Mouse (Mus musculus) embryo, embryonic 11 days (tissue): ENCODE measurements around the gene Fmnl3.
A peak's percentile ranks its signal among the peaks of the same experiment; 100 is the strongest.

Experiments
- DNase-seq: peaks from one replicate; pipeline ENCODE4 v3.0.0-alpha.2; 2015

Gene Fmnl3

GRCm38 (mm10) chr15:99316314-99317266 is 53.7 kb downstream of the Fmnl3 start:
- peak; percentile 80 for DNase-seq

GRCm38 (mm10) chr15:99314891-99315290 is 55.4 kb downstream of the Fmnl3 start:
- DNase-seq, result no peak

- no peak for DNase-seq
Observed at GRCm38 (mm10) chr15:99310617-99311016, 59.7 kb downstream of the Fmnl3 start.

GRCm38 (mm10) chr15:99309549-99309948 is 60.7 kb downstream of the Fmnl3 start:
- DNase-seq, result no peak

- no peak for DNase-seq
Observed at GRCm38 (mm10) chr15:99307476-99307875, 62.8 kb downstream of the Fmnl3 start.

- DNase-seq, result no peak
Observed at GRCm38 (mm10) chr15:99296213-99296612, 74.1 kb downstream of the Fmnl3 start.

- DNase-seq, result peak; percentile 61
Observed at GRCm38 (mm10) chr15:99295484-99295981, 74.7 kb downstream of the Fmnl3 start, which contains the start of gene Fam186b. Gene Fam186b, minus strand, starts transcription at chr15:99295888.

GRCm38 (mm10) chr15:99294813-99295374 is 75.4 kb downstream of the Fmnl3 start, which contains the start of gene Prpf40b:
Gene Prpf40b, plus strand, starts transcription at chr15:99295087.
- DNase-seq, result peak; percentile 95

GRCm38 (mm10) chr15:99294287-99294686 is 76.0 kb downstream of the Fmnl3 start:
- DNase-seq, result peak; percentile 14

GRCm38 (mm10) chr15:99290586-99290985 is 79.7 kb downstream of the Fmnl3 start:
- no peak for DNase-seq

GRCm38 (mm10) chr15:99285189-99285535 is 85.1 kb downstream of the Fmnl3 start:
- DNase-seq, result no peak

GRCm38 (mm10) chr15:99284527-99285188 is 85.6 kb downstream of the Fmnl3 start:
- peak; percentile 32 for DNase-seq

- no peak for DNase-seq
Observed at GRCm38 (mm10) chr15:99283456-99283855, 86.8 kb downstream of the Fmnl3 start.

- DNase-seq, result no peak
Observed at GRCm38 (mm10) chr15:99278271-99278670, 92.0 kb downstream of the Fmnl3 start.

GRCm38 (mm10) chr15:99276095-99276494 is 94.2 kb downstream of the Fmnl3 start:
- no peak for DNase-seq
